In genomic region chr5:24530042-24530689, GRCm38 (mm10) we compare ENCODE assay signal across 9 mouse cellular contexts. TPM values are rescaled to one million over a fixed set of nuclear protein-coding genes. Genes with fewer than 3 reads are reported as not detected.
DNase-seq lines count a peak whose midpoint lies in the region; ATAC-seq and TF ChIP-seq lines count a peak whose summit lies in the region.
"Had no signal": no experiment of that assay in that cellular context is flagged by ENCODE, and none has a peak within 500 bp of the region (broad histone marks: within the 10 kb centered on the region; RNA-seq: fewer than 3 reads in every experiment).

No protein-coding gene starts in this region.

- H3K9ac ChIP-seq in heart, embryonic 12.5 days: no peak overlapping the region
- no peak overlapping the region for H3K9ac ChIP-seq in kidney, embryonic 15.5 days
- H3K9ac ChIP-seq in limb, embryonic 14.5 days (ENCODE audit: low read depth, low read length, severe bottlenecking): no peak overlapping the region
- H3K9ac ChIP-seq: embryonic facial prominence, embryonic 12.5 days had no signal

- WGBS in bone marrow, adult 2 months: 18% methylated on average over 24 of the region's 24 CpGs
- 16% methylated on average over 24 of the region's 24 CpGs for WGBS in heart, embryonic 12.5 days
- 9% methylated on average over 24 of the region's 24 CpGs for WGBS in kidney, embryonic 15.5 days
- 20% methylated on average over 24 of the region's 24 CpGs for WGBS in limb, embryonic 14.5 days

- ATAC-seq in heart, embryonic 12.5 days (ENCODE audit: insufficient number of reproducible peaks, low FRiP score): peak; percentile 27; the same call in 1 of the 2 replicates
- ATAC-seq in kidney, embryonic 15.5 days (replicated peaks; ENCODE audit: low FRiP score): peak; percentile 64
- ATAC-seq in limb, embryonic 14.5 days (ENCODE audit: low FRiP score, low read depth): peak; percentile 84

- no peak overlapping the region for H3K27ac ChIP-seq in bone marrow, adult 2 months (ENCODE audit: control insufficient read depth, insufficient read depth, low read depth, low read length, poor library complexity)
- no peak overlapping the region for H3K27ac ChIP-seq in embryonic fibroblast, embryonic 13.5 days (ENCODE audit: insufficient read depth, low read length)
- H3K27ac ChIP-seq in heart, embryonic 12.5 days (ENCODE audit: poor library complexity, severe bottlenecking): no peak overlapping the region
- no peak overlapping the region for H3K27ac ChIP-seq in kidney, embryonic 15.5 days
- no peak overlapping the region for H3K27ac ChIP-seq in limb, embryonic 14.5 days (replicated peaks; ENCODE audit: low read depth, low read length)
- H3K27ac ChIP-seq: embryonic facial prominence, embryonic 12.5 days had no signal

- peak; percentile 77 for DNase-seq in limb, embryonic 14.5 days (ENCODE audit: low spot score)
- peak; percentile 71 to 88 for DNase-seq in monocyte, adult 2 months (ENCODE audit: low read depth in 1 of 2, low spot score in 2 of 2)
- peak; percentile 74 to 79 for DNase-seq in spleen, postnatal 36 days (ENCODE audit: low spot score in 2 of 2)

- H3K4me1 ChIP-seq in bone marrow, adult 2 months (ENCODE audit: control insufficient read depth, insufficient read depth, low read length): no peaks in the 10 kb centered on the region
- H3K4me1 ChIP-seq in embryonic fibroblast, embryonic 13.5 days (ENCODE audit: control insufficient read depth, insufficient read depth, low read length): no peaks in the 10 kb centered on the region
- H3K4me1 ChIP-seq in heart, embryonic 12.5 days (replicated peaks): peaks cover 15% of the 10 kb centered on the region
- H3K4me1 ChIP-seq in kidney, embryonic 15.5 days: peaks cover 17% of the 10 kb centered on the region
- H3K4me1 ChIP-seq in limb, embryonic 14.5 days (ENCODE audit: control insufficient read depth, insufficient read depth, low read length): peaks cover 5% of the 10 kb centered on the region; the same call in 1 of the 2 replicates

- peak; percentile 99 for TF ChIP-seq CTCF in C2C12 (IDR thresholded peaks at IDR 0.05; ENCODE audit: control insufficient read depth, insufficient read depth, insufficient read length)
- TF ChIP-seq CTCF in bone marrow, adult 2 months (IDR thresholded peaks at IDR 0.05; ENCODE audit: control insufficient read depth, insufficient read depth, low read length): peak; percentile 100
- TF ChIP-seq CTCF in embryonic fibroblast, embryonic 13.5 days (IDR thresholded peaks at IDR 0.05; ENCODE audit: borderline replicate concordance, insufficient read depth, low read length): peak; percentile 100

- TF ChIP-seq POLR2A in bone marrow, adult 2 months (IDR thresholded peaks at IDR 0.05; ENCODE audit: borderline replicate concordance, control insufficient read depth, low read depth, low read length): no peak
- TF ChIP-seq POLR2A in embryonic fibroblast, embryonic 13.5 days (IDR thresholded peaks at IDR 0.05; ENCODE audit: low read depth, low read length): no peak
- 0 out of 2 replicates have a peak, but pooled peaks have one; percentile 22 for TF ChIP-seq POLR2A in limb, embryonic 14.5 days (IDR thresholded peaks at IDR 0.05; ENCODE audit: borderline replicate concordance, extremely low read depth, insufficient read depth, insufficient read length)

- no peaks in the 10 kb centered on the region for H3K79me3 ChIP-seq in C2C12 (ENCODE audit: low read depth)

- no peaks in the 10 kb centered on the region for H3K36me3 ChIP-seq in C2C12 (ENCODE audit: control insufficient read depth, insufficient read depth)
- no peaks in the 10 kb centered on the region for H3K36me3 ChIP-seq in heart, embryonic 12.5 days
- H3K36me3 ChIP-seq in kidney, embryonic 15.5 days: no peaks in the 10 kb centered on the region
- H3K36me3 ChIP-seq in limb, embryonic 14.5 days (ENCODE audit: control insufficient read depth, insufficient read depth, low read length): no peaks in the 10 kb centered on the region
- H3K36me3 ChIP-seq: embryonic facial prominence, embryonic 12.5 days had no signal

- no peak overlapping the region for H3ac ChIP-seq in C2C12 (ENCODE audit: control insufficient read depth, insufficient read length, low read depth)

- no peaks in the 10 kb centered on the region for H3K9me3 ChIP-seq in heart, embryonic 12.5 days (replicated peaks)
- H3K9me3 ChIP-seq in kidney, embryonic 15.5 days (replicated peaks): no peaks in the 10 kb centered on the region
- H3K9me3 ChIP-seq in limb, embryonic 14.5 days (ENCODE audit: control insufficient read depth, low read length): no peaks in the 10 kb centered on the region
- H3K9me3 ChIP-seq: embryonic facial prominence, embryonic 12.5 days had no signal

- no peaks in the 10 kb centered on the region for H3K79me2 ChIP-seq in C2C12 (ENCODE audit: control insufficient read depth, insufficient read depth)

- peaks cover 60% of the 10 kb centered on the region for H3K27me3 ChIP-seq in C2C12 (ENCODE audit: control insufficient read depth, insufficient read depth, insufficient read length)
- peaks cover 91% of the 10 kb centered on the region for H3K27me3 ChIP-seq in heart, embryonic 12.5 days (replicated peaks)
- H3K27me3 ChIP-seq in kidney, embryonic 15.5 days: peaks cover 92% of the 10 kb centered on the region
- H3K27me3 ChIP-seq in limb, embryonic 14.5 days (ENCODE audit: control insufficient read depth, insufficient read depth, low read length): peaks cover 46% of the 10 kb centered on the region

- H3K4me3 ChIP-seq in C2C12 (ENCODE audit: insufficient read depth, poor library complexity, severe bottlenecking): no peak overlapping the region
- no peak overlapping the region for H3K4me3 ChIP-seq in bone marrow, adult 2 months (replicated peaks; ENCODE audit: control insufficient read depth, low read depth, low read length)
- no peak overlapping the region for H3K4me3 ChIP-seq in embryonic fibroblast, embryonic 13.5 days (ENCODE audit: insufficient read depth, low read length)
- no peak overlapping the region for H3K4me3 ChIP-seq in heart, embryonic 12.5 days
- H3K4me3 ChIP-seq in kidney, embryonic 15.5 days (replicated peaks): no peak overlapping the region
- H3K4me3 ChIP-seq in limb, embryonic 14.5 days (replicated peaks; ENCODE audit: low read length): no peak overlapping the region
- H3K4me3 ChIP-seq: embryonic facial prominence, embryonic 12.5 days had no signal

- H3K4me2 ChIP-seq in heart, embryonic 12.5 days: peak overlapping the region; percentile 32; the same call in 1 of the 2 replicates
- H3K4me2 ChIP-seq in kidney, embryonic 15.5 days: peak overlapping the region; percentile 37
- H3K4me2 ChIP-seq in limb, embryonic 14.5 days (replicated peaks; ENCODE audit: low read depth, low read length, severe bottlenecking): no peak overlapping the region
- H3K4me2 ChIP-seq: embryonic facial prominence, embryonic 12.5 days had no signal

RNA-seq across cellular contexts. Expression of gene Gbx1, which starts 3.2 kb away (rescaled TPM):
- polyA plus RNA-seq in C2C12 (2012; fragmentation: generic; extraction: Trizol): 0.42 TPM
- not detected in 2 replicates for polyA plus RNA-seq in bone marrow, adult 2 months (2011; ENCODE audit: insufficient read depth, insufficient read length, low replicate concordance, missing spikeins)
- polyA plus RNA-seq in embryonic fibroblast, embryonic 13.5 days (2011; ENCODE audit: insufficient read length, low read depth, missing spikeins): not detected in 2 replicates
- polyA plus RNA-seq in heart, embryonic 12.5 days (2016; fragmentation: Nextera tagmentation; extraction: Ambion mirVana): not detected in 2 replicates
- 0.04 and 0.10 TPM in 2 replicates for polyA plus RNA-seq in kidney, embryonic 15.5 days (2015; fragmentation: Nextera tagmentation; extraction: Ambion mirVana)
- 0.04 and 0.05 TPM in 2 replicates for polyA plus RNA-seq in limb, embryonic 14.5 days (2012; rRNA removed)
- not detected in 2 replicates for polyA plus RNA-seq in limb, embryonic 14.5 days (2014; fragmentation: Nextera tagmentation; extraction: Ambion mirVana)

RNA-seq across cellular contexts. Expression of gene Asb10, which starts 10.6 kb away (rescaled TPM):
- polyA plus RNA-seq in C2C12 (2012; fragmentation: generic; extraction: Trizol): not detected
- not detected in 2 replicates for polyA plus RNA-seq in bone marrow, adult 2 months (2011; ENCODE audit: insufficient read depth, insufficient read length, low replicate concordance, missing spikeins)
- polyA plus RNA-seq in embryonic fibroblast, embryonic 13.5 days (2011; ENCODE audit: insufficient read length, low read depth, missing spikeins): not detected in 2 replicates
- polyA plus RNA-seq in heart, embryonic 12.5 days (2016; fragmentation: Nextera tagmentation; extraction: Ambion mirVana): 3.7 and 4.7 TPM in 2 replicates
- polyA plus RNA-seq in kidney, embryonic 15.5 days (2015; fragmentation: Nextera tagmentation; extraction: Ambion mirVana): 0.61 and 0.67 TPM in 2 replicates
- 2.7 and 3.8 TPM in 2 replicates for polyA plus RNA-seq in limb, embryonic 14.5 days (2012; rRNA removed)
- polyA plus RNA-seq in limb, embryonic 14.5 days (2014; fragmentation: Nextera tagmentation; extraction: Ambion mirVana): 0.62 and 1.1 TPM in 2 replicates

RNA-seq across cellular contexts. Expression of gene 4931409K22Rik, which starts 26.4 kb away (rescaled TPM):
- polyA plus RNA-seq in C2C12 (2012; fragmentation: generic; extraction: Trizol): not detected
- 4.7 TPM in 1 of 2 replicates, not detected in the other for polyA plus RNA-seq in bone marrow, adult 2 months (2011; ENCODE audit: insufficient read depth, insufficient read length, low replicate concordance, missing spikeins)
- polyA plus RNA-seq in embryonic fibroblast, embryonic 13.5 days (2011; ENCODE audit: insufficient read length, low read depth, missing spikeins): not detected in 2 replicates
- polyA plus RNA-seq in heart, embryonic 12.5 days (2016; fragmentation: Nextera tagmentation; extraction: Ambion mirVana): not detected in 2 replicates
- 0.23 TPM in 2 replicates for polyA plus RNA-seq in kidney, embryonic 15.5 days (2015; fragmentation: Nextera tagmentation; extraction: Ambion mirVana)
- polyA plus RNA-seq in limb, embryonic 14.5 days (2012; rRNA removed): 0.35 and 0.51 TPM in 2 replicates
- 0.12 and 0.17 TPM in 2 replicates for polyA plus RNA-seq in limb, embryonic 14.5 days (2014; fragmentation: Nextera tagmentation; extraction: Ambion mirVana)

RNA-seq across cellular contexts. Expression of gene Abcf2, which starts 47.1 kb away (rescaled TPM):
- polyA plus RNA-seq in C2C12 (2012; fragmentation: generic; extraction: Trizol): 143 TPM
- polyA plus RNA-seq in bone marrow, adult 2 months (2011; ENCODE audit: insufficient read depth, insufficient read length, low replicate concordance, missing spikeins): 22.9 and 29.1 TPM in 2 replicates
- polyA plus RNA-seq in embryonic fibroblast, embryonic 13.5 days (2011; ENCODE audit: insufficient read length, low read depth, missing spikeins): 69.3 and 73.4 TPM in 2 replicates
- polyA plus RNA-seq in heart, embryonic 12.5 days (2016; fragmentation: Nextera tagmentation; extraction: Ambion mirVana): 79.0 and 80.6 TPM in 2 replicates
- polyA plus RNA-seq in kidney, embryonic 15.5 days (2015; fragmentation: Nextera tagmentation; extraction: Ambion mirVana): 118 TPM in 2 replicates
- polyA plus RNA-seq in limb, embryonic 14.5 days (2012; rRNA removed): 81.0 and 82.5 TPM in 2 replicates
- polyA plus RNA-seq in limb, embryonic 14.5 days (2014; fragmentation: Nextera tagmentation; extraction: Ambion mirVana): 94.3 TPM in 2 replicates

RNA-seq across cellular contexts. Expression of gene Chpf2, which starts 56.4 kb away (rescaled TPM):
- polyA plus RNA-seq in C2C12 (2012; fragmentation: generic; extraction: Trizol): 37.7 TPM
- polyA plus RNA-seq in bone marrow, adult 2 months (2011; ENCODE audit: insufficient read depth, insufficient read length, low replicate concordance, missing spikeins): 8.6 and 20.6 TPM in 2 replicates
- 45.5 and 54.6 TPM in 2 replicates for polyA plus RNA-seq in embryonic fibroblast, embryonic 13.5 days (2011; ENCODE audit: insufficient read length, low read depth, missing spikeins)
- polyA plus RNA-seq in heart, embryonic 12.5 days (2016; fragmentation: Nextera tagmentation; extraction: Ambion mirVana): 20.1 and 22.8 TPM in 2 replicates
- 23.2 and 24.7 TPM in 2 replicates for polyA plus RNA-seq in kidney, embryonic 15.5 days (2015; fragmentation: Nextera tagmentation; extraction: Ambion mirVana)
- polyA plus RNA-seq in limb, embryonic 14.5 days (2012; rRNA removed): 56.2 and 57.0 TPM in 2 replicates
- 21.3 and 23.1 TPM in 2 replicates for polyA plus RNA-seq in limb, embryonic 14.5 days (2014; fragmentation: Nextera tagmentation; extraction: Ambion mirVana)

Comparison
In these comparisons a context has a peak if more than half of its experiments do, and no peak if none do; other contexts are left out.
1. ATAC-seq: peak in every context shown above with its lines; median percentile 84 in limb, embryonic 14.5 days; 64 in kidney, embryonic 15.5 days; 27 in heart, embryonic 12.5 days.